Comparison of ENCODE assay signal across 8 mouse cellular contexts in the genomic region with DNA sequence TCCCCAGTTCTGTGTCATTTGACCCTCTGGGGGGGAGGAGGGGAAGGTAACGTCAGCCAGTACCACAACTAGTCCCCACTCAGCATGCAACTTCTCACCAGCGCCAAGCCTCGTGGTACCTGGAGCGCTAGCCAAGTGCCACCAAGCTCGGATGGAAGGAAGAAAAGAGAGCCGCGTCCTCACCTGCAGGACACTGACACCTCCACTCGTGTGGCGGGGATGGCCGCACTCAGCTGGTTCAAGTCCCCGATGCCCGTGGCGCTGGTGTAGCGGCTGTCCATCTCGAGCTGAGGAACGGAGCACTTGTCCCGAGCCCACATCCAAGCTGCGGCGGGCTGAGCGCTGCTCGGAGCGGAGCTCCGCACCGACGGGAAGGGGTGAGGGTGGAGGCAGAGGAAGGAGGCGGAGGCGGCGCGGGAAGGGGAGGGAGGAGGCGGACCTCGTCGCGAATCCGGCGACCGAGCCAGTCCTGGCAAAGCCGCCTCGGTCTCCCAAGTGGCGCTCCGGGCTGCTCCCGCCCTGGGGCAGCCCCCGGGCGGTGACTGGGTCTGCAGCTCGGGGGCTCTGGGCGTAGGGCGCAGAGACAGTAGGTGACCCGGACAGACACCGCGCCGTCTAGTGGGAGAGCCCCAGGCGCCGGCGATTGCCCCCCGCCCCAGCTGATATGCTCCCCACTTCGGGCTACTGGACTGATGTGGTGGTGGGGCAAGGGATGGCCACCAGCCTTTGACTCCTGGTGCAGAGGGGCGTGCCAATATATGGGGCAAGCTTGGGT. TPM values are rescaled to one million over a fixed set of nuclear protein-coding genes. Genes with fewer than 3 reads are reported as not detected.
DNase-seq lines count a peak whose midpoint lies in the region; ATAC-seq lines count a peak whose summit lies in the region.

A gene (minus strand): TSS at position 448 of the 775 bp plus-strand sequence.

- WGBS in hindbrain, embryonic 16.5 days = under 1% methylated on average over 56 of the region's 56 CpGs

- no peaks in the 10 kb centered on the region for H3K9me3 ChIP-seq in hindbrain, embryonic 16.5 days (ENCODE audit: control insufficient read depth, low read length)

- H3K4me3 ChIP-seq in hindbrain, embryonic 16.5 days (ENCODE audit: low read length) = peak within 1 kb of the TSS; percentile 69

- H3K27ac ChIP-seq in hindbrain, embryonic 16.5 days (ENCODE audit: low read depth, low read length) = peak within 1 kb of the TSS; percentile 77

- H3K9ac ChIP-seq in hindbrain, embryonic 16.5 days (ENCODE audit: low read depth, low read length) = peak within 1 kb of the TSS; percentile 85

- H3K4me2 ChIP-seq in hindbrain, embryonic 16.5 days (ENCODE audit: low read length) = peak within 1 kb of the TSS; percentile 71

- H3K36me3 ChIP-seq in hindbrain, embryonic 16.5 days (ENCODE audit: control insufficient read depth, insufficient read depth, low read length) = no peaks in the 10 kb centered on the region

- no peaks in the 10 kb centered on the region for H3K27me3 ChIP-seq in hindbrain, embryonic 16.5 days (replicated peaks; ENCODE audit: control insufficient read depth, insufficient read depth, low read length)

- peak; percentile 75 for DNase-seq in ZHBTc4 (ENCODE audit: low read depth, low spot score)
- DNase-seq in gastrocnemius, postnatal 14 days = peak; percentile 71
- peak; percentile 44 to 46 for DNase-seq in left cerebral cortex, adult 8-10 months (ENCODE audit: low spot score in 2 of 2)
- DNase-seq in lung, postnatal 4 days = peak; percentile 78 to 86
- DNase-seq in right cerebral cortex, postnatal 10 days (ENCODE audit: low spot score in 2 of 2) = peak; percentile 75 to 78

- peak; percentile 77 for ATAC-seq in common myeloid progenitor, adult 5-6 weeks (replicated peaks; ENCODE audit: low read depth, poor library complexity, severe bottlenecking)
- peak; percentile 91 for ATAC-seq in hindbrain, embryonic 16.5 days
- no peak for ATAC-seq in CD4-positive, CD25-positive, alpha-beta regulatory T cell, adult 4 months

- intact Hi-C loops in gastrocnemius, postnatal 14 days (cut with DNase I; ENCODE audit: low total_unique reads) = no loop called here

- H3K4me1 ChIP-seq in hindbrain, embryonic 16.5 days (ENCODE audit: control insufficient read depth, insufficient read depth, low read depth, low read length) = peaks cover 3% of the 10 kb centered on the region

RNA-seq across cellular contexts. Expression of the gene that starts here (rescaled TPM):
- total RNA-seq in common myeloid progenitor, adult 5-6 weeks (2017) = 0.37 TPM in 1 of 2 replicates, not detected in the other
- total RNA-seq in gastrocnemius, postnatal 14 days (2021) = 1 to 10 TPM; 3.6 to 4.1 TPM
- polyA plus RNA-seq in hindbrain, embryonic 16.5 days (2015; fragmentation: Nextera tagmentation; extraction: Ambion mirVana) = 24.0 and 26.4 TPM in 2 replicates
- total RNA-seq in left cerebral cortex, adult 8-10 months (2022) = 10 to 100 TPM; 21.3 to 27.1 (median 22.1) TPM
- polyA plus RNA-seq in CD4-positive, CD25-positive, alpha-beta regulatory T cell, adult 4 months (2017; shearing (Covaris generic)) = 1 to 10 TPM in 1 of 2 experiments, not detected in 1; 2.1 TPM

Comparison
In these comparisons a context has a peak if more than half of its experiments do, and no peak if none do; other contexts are left out.
1. RNA of the gene that starts here (total RNA-seq): 21.3 to 27.1 TPM in left cerebral cortex, adult 8-10 months; 3.6 to 4.1 TPM in gastrocnemius, postnatal 14 days and 0.37 TPM in common myeloid progenitor, adult 5-6 weeks; every median in the first group is over 4 times any median in the second.
2. Peak in ATAC-seq in common myeloid progenitor, adult 5-6 weeks; RNA of the gene not detected or under 1 TPM.
3. Peak in every context shown above with its lines, with median percentiles within 50 percentile points of each other: DNase-seq.